Mouse (Mus musculus) 3T3-L1 (cell line): ENCODE data around the gene Exo5.
A peak's percentile ranks its signal among the peaks of the same experiment; 100 is the strongest.

ENCODE experiments used
- DNase-seq: peaks from one replicate; pipeline ENCODE4 v3.0.0-alpha.2; 2015; ENCODE audit warnings: low read depth, low spot score

Exo5 gene

DNA sequence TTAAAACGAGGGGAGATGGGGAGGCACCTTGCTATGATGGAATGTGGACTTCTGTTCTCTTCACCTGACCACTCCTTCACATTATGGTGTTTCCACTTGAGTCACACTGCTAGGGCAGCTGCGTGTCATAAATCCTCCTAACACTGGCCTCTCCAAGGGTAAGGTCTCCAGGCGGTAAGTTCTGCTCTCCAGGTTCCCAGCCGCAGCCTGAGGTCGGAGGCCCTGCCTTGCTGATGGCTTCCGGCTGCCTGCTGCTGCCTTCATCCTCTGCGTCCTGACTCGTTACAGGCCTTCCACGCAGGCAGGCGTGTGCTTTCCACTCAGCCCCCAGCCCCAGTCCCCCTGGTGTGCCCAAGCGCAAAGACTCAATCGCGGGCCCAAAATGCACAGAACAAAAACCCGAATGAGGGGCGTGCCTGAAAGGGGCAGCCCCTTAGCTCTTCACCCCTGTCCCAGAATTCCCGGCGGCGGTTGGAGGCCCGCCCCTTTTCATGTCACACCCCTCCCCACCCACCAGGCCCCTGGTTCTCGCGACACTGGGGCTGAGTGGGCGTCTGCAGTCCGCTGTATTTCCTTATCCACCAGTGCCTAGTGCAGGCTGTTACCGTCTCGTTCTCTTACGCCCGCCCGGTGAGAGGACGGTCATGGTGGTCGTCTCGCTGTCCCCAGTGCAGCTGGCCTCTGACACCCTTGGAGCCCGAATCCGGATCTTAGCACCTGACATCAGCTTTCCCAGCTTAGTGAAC, at the start of gene Exo5:
Gene Exo5, minus strand, starts transcription at position 464 of the 746 bp plus-strand sequence.
- DNase-seq: peak; percentile 94

DNA sequence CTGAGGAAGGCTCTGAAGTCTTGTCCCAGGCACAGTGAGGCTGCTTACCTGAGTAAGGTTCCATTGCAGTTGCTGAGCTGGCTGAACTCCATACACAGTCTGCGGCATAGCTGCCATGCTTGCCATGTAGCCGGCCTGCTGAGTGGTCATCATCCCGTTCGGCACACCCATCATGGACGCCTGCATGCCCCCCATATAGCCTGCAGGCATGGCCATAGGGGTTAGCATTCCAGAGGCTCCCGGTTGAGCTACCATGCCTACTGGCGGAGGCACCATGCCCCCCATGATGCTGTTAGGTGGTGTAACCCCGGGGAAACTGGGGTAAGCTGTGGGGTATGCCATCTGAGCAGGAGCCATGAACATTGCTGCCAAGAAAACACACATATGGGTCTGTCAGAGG, 47.0 kb upstream of the Exo5 start:
- DNase-seq: no peak

DNA sequence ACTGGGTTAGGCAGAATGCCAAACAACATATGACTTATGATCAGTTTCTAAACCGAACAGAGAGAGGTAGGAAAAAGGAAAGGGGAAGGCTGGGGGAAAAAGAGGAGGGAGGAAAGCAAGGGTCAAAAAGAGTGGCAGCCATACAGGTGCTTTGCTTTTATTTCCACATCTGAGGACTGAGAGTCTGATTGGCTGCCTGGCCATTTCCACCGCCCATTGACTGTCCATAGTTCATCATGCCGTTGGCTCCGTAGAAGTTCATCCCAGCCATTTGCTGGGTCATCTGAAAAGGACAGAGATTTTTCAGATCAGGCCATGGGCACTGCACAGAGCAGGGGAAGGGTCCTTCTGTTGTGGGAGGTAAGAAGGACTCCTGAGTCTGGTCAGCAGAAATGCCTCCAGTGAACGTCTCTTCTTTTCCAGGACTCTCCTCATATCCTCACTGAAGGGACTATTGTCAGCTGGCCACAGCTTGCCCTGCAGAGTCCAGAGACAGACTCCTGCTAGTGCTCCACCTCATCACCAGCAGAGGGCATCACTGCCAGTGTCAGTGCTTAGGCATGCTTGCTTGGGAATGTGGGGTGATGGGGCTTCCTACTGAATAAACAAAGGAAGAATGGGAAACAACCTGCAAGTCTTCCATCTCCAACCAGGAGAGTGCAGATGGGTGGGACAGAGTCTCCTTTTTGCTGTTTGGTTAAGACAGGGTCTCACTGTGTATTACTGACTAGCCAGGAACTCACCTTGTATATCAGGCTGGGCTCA, 44.7 kb upstream of the Exo5 start:
- DNase-seq: peak; percentile 66

DNA sequence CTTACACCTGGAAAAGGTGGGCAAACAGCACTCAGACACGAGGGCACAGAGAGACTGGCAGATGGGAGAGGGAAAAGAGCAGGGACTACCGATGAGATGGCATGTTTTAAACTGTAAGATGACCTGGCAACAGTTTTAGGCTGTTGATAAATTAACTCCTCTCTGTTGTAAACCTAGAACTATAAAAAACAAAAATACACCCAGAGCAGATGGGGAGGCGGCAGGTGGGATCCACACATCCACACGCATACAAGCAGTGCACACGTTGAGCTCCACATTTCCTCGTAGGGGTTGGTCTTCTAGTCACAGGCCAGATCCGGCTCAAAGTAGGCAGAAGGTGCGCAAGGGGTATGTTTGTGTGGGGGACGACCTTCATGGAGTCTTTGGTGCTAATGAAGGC, 43.7 kb upstream of the Exo5 start:
- DNase-seq: no peak

DNA sequence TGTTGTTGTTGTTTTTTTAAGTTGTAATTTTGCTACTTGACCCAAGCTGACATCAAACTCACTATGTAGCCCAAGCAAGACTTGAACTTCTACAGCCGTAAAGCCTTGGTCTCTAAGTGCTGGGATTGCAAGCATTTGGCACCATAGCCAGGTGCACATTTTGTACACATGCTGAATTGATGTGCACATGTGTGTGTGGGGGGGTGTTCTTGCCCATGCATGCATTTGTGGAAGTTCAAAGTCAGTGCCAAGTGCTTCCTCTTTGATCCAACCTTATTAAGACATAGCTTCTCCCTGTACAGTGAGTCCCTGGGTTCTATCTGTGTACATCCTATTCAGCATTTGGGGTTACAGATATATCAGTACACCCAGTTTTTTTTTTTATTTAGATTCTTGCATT, 30.8 kb upstream of the Exo5 start:
- no peak for DNase-seq

DNA sequence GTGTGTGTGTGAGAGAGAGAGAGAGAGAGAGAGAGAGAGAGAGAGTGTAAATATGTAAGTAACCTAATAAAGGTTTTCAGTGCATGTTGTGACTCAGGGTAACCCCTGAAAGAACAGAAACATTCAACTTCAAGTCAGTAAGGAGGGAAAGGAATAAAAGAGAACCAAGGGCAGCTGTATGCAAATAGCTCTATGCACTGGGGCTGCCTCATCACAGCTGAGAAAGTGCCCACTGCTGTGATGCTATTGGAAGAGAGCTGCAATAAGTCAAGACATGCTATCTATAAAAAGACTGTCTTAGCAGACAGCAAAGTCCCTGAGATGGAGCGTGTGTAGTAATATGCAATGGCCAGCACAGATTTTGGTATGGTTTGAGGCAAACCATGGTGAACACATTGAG, 28.9 kb upstream of the Exo5 start:
- no peak for DNase-seq

DNA sequence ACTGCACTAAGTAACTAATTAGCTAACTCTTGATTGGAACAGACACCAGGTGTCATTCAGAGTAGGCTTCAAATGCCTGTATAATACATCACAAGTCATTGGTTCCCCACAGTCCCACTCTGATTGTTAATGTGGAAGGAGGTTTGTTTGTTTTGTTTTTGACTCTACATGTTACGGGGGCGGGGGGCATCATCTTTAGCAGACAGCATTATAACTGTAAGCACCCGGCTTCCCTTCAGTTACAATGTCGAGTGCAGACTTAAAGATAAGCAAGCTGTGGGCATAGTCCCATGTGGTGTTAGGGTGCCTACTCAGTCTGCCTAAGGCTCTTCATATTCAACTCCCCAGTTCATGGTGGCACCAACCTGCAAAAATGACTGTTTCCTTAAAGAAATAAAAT, 28.2 kb upstream of the Exo5 start:
- DNase-seq: no peak

DNA sequence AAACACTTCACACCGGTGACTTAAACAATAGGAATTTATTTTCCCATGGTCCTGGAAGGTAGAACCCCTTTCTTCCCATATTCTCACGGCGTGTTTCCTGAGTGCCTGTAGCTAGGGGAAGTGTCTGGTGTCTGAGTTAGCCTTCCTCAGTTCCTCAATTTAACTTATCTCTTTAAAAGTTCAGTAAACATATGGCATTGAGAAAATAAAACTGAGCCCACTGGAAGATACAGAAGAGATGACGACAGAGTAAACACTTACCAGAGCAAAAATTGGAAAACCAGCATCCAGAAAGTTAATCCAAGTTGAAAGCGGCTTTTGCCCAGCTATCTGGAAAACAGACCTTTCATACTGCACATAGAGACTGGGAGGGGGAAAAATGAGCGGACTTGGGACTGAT, 27.3 kb upstream of the Exo5 start:
- peak; percentile 44 for DNase-seq

DNA sequence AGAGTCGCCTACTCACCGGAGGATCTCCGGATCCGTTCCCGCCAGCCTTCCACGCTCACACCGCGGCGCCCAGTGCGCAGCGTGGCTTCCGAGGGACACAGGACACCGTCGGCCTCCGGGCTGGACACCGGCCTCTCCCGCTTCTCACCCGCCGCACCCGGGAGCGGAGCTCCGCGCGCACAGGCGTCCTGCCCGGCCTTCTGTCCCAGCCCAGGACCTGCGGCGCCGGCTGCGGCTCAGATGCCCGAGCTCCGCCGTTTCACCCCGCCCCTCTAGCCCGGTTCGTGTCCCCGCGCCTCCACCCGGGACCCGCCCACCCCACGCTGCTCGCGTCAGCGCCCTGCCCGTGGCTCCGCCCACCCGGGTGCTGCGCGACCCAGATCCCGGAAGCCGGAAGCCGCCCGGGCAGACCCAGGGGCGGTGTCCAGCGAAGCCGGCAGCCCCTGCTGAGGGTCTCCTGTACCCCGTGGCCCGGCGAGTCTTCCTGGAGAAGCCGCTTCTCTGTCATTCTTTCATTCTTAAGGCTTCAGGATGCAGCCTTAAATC, 26.7 kb upstream of the Exo5 start, which contains the start of gene Zfp69:
Gene Zfp69, minus strand, starts transcription at position 272 of the 546 bp plus-strand sequence.
- peak; percentile 75 for DNase-seq

DNA sequence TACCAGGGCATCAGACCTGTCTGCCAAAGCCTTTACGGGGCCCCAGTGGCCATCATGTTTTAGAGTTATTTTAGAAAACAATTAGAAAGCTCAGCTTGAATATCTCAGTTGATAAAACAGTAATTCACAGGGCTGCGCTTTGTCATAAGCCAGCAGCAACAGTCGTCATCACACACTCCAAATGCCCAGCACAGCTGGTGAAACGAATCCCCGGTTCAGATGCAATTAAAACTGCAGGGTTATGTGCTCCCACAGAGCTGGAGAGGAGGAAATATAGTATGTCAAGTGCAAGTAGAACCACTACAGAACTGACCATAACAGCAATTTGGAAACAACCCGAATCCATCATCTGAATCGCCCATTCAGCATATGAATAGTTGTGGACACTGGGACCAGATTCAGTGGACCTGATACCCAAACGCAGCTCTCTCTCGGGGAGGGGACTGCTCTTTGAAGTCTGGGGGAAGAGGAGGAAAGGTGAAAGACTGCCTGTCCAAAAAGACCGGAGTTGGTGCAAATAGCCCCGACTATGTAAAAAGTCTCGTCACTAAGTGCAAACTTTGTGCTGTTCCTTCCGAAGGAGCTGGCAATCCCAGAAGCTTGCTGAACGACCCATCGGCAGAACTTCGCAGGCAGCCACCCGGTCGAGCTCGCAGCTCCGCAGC, 26.1 kb upstream of the Exo5 start:
- DNase-seq: no peak

DNA sequence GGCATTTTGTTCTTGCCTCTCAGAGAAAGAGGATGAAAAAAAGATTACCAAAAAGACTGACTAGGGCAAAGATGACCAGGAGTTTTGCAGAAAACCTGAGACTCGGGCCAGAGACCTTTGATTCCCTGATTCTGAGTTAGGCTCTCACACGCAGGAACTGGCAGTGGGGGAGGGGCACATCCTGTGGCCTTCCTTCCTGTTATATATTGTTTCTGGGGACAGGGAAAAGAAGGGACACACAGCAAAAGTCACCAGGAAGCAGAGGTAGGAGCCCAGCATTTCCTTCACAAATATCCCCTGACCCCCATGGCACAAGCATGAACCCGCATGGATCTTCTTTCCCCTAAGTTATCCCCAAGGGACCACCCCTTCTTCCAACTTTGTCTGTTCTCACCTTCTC, 24.1 kb upstream of the Exo5 start:
- no peak for DNase-seq

DNA sequence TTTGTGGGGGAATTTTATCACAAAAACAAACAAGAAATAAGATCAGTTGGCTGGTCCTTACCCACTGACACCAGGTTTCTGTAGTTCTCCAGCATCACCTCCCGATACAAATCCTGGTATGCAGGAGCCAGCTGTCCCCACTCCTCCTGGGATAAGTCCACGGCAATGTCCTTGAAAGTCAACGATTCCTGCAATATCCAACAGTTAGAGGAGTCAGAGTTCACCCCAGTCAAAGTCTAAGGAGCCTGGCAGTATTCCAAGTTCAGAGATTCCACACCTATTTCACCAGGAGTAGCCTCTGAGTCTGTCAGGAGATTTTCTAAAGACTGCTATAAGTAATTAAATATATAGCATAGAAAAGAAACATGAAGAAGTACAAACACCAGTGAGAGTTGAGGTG, 10.2 kb upstream of the Exo5 start:
- DNase-seq: no peak

DNA sequence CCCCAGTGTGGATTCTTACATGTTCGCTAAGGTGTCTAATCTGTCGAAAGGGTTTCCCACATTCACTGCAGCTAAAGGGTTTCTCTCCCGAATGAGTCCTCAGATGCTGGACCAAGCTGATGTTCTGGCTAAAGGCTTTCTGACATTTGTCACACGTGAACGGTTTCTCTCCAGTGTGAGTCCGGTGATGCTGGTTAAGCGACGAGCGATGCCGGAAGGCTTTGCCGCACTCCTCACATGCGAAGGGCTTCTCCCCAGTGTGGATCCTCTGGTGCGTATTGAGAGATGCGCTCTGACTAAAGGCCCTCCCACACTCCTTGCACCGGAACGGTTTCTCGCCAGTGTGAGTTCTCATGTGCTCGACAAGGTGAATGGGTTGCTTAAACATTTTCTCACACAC, 5.9 kb upstream of the Exo5 start:
- DNase-seq: no peak

DNA sequence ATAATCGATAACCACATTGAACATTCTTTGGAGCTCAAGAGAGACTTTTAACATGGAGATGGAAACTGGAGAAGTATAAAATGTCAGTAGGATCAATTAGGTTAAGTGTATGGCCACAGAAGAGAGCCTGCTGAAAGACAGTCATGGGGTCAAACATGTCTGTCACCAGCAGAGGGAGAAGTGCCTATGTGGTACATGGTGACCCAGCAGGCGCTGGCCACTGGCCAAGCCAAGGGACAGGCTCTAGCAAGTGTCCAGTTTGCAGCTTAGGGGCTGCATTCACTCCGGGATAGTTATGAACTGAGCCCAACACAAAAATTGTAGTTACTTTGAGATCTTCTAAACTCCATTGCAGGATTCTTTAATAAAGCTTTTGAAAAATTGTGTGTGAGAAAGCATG, 3.9 kb upstream of the Exo5 start:
- DNase-seq: peak; percentile 22

DNA sequence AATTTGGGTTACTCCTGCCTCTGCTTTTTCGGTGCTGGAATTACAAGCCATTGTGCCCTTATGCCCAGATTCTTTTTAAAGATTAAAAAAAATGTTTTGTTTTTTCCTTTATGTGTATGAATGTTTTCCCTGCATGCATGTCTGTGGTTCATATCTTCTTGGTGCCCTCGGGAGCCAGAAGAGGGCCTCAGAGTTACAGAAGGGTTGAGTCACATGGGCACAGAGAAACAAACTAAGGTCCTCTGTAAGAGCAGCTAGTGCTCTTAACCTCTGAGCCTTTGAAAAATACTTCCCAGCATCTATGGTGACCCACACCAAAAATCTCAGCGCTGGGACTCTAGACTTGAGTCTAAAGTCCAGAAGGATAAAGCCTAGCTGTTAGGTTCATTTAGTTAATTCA, 569 bp upstream of the Exo5 start:
- DNase-seq: peak; percentile 80

DNA sequence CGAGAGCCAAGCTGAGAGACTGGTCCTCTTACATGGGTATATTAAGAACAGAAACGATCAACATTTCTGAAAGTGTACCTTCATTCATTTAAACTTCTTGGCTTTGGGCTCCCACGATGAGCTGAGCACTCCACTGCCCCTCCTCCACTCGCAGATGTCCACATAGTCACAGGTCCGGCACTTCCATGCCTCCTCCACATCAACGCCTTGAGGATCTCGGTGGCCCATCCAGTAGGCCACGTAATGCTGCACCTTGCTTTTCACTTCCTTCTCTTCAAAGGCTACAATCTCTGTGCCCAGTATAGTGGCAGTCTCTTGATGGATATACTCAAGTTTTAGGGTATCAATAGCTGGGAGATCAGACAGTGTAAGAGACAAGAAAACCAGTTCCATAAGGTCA, 3.4 kb downstream of the Exo5 start:
- DNase-seq: no peak

DNA sequence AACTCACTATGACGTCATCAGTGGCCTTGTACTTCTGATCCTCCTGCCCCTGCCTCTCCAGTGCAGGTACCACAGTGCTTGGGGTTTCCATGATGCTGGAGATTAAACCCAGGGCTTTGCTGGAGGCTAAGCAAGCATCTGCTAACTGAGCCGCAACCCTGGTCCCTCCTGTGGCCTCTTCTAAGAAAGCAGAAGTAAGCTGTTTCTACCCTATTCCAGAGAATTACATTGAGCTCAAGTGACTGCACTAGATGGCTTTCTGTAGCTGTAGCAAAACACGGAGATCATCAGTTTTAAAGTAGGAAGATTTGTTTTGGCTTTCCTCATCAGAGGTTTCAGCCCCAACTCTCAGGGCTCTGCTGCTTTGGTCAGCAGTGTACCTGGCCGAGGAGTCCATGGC, 10.3 kb downstream of the Exo5 start:
- no peak for DNase-seq

DNA sequence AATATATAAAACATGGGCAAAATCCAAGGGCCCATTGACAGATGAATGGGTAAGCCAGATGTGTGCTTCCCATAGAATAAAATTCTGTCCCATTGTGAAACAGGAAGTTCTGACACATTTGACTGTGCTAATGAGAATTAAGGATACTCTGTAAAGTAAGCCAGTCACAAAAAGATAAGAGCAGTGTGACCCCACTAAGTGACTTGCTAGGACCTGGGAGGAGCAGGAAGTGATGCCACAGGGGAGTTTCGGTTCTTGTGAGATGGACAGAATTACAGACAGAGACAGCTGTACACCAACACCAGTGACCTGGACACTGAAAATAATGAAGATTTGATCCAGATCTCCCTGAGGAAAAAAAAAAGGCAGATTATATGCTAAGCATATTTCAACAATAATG, 11.0 kb downstream of the Exo5 start:
- DNase-seq: no peak

DNA sequence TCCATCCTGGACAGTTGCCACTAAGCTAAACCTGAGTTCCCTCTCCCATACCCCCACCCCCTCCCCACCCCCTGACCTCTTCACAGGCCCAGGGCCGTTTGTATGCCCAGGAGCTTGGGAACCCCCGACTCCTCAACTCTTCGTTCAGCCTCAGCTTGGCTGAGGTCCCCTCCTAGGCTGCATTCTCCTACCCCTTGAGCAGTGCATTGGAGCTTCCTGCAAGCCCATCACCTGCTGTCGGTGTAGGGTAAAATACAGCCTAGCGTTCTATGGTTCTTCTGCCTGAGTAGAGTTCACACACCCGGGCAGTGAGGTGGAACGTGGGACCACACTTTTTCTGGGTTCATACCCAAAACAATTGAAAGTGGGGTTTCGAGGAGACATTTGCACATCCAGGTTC, 11.4 kb downstream of the Exo5 start:
- no peak for DNase-seq

DNA sequence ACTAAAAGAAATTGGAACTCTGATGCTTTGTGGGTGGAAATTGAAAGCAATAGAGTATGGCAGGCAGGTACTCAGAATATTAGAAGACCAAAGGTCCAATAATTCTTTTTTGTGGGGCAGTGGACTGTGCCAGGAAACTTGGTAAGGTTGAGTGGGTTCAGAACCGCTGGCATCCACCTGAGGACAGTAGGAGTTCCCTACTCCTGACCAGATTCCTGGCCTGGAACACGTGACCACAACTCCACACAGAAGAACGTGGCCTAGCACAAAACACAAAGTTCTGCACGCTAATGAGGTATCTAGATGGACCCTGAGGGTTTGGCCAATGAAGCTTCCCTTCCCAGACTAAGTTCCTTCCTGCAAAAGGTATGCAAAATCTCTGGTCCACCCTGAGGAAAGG, 12.0 kb downstream of the Exo5 start:
- no peak for DNase-seq

DNA sequence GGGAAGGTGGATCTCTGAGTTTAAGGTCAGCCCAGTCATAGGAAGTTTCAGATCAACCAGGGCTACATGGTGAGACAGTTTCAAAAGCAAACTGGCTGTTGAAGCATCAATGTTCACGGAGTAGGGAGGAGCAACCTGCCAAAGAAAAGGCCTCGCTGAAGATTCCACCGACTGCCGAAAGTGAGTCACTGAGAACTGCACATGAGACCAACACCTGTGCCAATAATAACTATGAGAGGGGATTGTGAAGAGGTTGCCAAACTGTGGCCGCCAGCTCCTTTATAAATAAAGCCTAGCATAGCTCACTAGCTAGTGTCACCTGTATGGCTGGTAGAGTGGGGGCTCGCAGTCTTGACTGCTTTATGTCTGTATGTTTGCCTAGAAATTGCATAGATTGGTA, 13.7 kb downstream of the Exo5 start:
- DNase-seq: no peak

DNA sequence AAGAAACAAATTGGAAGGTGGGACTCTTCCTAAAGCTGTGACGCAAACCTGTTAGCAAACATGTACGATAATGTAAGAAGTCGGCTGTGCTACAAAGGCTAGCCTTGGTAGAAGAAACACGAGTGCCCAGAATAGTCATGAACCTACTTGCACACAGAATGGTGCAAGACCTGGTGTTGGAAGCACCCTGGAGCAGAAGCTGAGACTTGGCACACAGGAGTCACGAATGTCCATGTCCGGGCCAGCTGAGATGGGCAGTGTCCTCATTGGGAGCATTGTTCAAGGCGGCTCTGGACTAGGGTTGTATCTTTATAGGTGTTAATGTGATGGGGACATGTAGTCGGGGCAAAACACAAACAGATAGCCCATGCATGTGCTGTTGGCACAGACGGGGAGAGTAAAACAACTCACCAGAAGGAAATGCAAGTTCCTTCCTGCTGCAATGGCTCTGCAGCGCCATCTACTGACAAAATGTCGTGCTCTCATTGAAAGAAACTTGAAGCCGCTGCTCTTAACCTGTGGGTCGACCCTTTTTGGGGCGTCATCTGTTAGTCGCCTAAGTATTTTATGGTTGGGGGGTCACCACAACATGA, 15.2 kb downstream of the Exo5 start:
- peak; percentile 84 for DNase-seq
